Mouse (Mus musculus): Measurements from ENCODE around the gene H2-Aa.

DNA sequence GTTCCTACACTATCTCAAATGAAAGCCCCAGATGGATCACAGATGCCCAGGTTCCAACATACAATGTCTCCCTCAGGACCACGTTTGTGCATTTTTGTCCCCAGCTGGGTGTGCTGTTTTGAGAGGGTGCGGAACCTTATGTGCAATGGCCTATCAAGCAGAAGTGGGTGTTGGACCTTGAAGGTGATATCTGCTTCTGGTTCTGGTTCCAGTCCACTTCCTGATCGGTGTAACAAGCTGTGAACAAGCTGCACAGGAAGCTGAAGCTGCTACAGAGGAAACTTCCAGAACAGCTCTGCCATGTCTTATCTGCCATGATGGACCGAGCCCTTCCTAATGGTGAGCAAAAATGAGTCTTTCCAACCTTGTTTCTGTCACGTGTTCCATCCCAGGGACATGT lies 31.1 kb downstream of the H2-Aa start:
- TF ChIP-seq CTCF (IDR thresholded peaks at IDR 0.05; ENCODE audit: borderline replicate concordance, insufficient read depth, low read length) (no peak), POLR2A (IDR thresholded peaks at IDR 0.05; ENCODE audit: low read depth, low read length) (no peak)

All from embryonic fibroblast, embryonic 13.5 days (primary cell).